Mouse (Mus musculus): ENCODE data around the gene Dab2ip.

Gene Dab2ip

DNA sequence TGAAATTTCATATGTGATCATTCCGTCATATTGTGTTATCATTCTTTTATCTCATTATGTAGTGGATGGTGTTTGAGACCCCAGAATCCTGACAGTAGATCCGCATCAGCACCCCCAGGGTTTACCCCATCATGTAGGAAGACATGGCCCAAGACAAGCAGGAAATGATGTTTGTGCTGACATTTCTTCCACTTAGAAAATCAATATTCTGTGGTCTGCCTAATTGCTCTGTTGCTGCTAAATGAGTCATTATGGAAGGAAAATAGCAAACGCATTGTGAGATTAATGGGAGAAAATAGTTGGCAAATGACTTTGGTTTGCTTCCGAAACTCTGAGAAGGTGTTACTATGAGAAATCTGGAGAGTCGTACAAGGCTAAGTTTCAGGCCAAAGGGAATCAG, 116.4 kb downstream of the Dab2ip start:
- in situ Hi-C loops (cut with MseI, MboI) = no loop called here

DNA sequence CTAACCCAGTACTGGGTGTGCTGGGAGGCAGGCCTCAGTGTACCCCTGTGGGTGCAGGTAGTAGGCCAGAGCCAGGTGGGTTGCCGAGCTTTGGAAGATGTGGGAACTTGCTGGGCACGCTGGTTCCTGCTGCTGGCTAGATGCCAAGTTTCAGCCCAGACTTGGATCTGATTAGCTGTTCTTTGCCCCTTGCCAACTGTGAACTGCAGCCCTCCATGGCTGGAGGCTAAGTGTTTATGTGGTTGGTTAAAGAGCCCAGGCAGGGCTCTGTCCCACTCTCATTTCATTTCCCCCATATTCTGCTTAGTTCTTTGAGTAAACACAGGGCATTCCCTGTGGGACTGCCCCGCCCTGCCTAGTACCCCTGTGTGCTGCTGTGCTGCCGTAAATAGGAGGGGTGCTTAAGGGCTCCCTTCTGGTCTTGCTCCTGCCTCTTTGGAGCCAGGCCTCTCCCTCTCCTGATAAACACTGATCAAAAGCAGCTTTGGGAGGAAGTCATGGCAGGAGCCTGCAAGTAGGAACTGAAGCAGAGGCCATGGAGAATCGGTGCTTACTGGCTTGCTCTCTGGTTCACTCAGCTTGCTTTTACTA, 118.1 kb downstream of the Dab2ip start:
- in situ Hi-C loops (cut with MseI, MboI) = no loop called here

DNA sequence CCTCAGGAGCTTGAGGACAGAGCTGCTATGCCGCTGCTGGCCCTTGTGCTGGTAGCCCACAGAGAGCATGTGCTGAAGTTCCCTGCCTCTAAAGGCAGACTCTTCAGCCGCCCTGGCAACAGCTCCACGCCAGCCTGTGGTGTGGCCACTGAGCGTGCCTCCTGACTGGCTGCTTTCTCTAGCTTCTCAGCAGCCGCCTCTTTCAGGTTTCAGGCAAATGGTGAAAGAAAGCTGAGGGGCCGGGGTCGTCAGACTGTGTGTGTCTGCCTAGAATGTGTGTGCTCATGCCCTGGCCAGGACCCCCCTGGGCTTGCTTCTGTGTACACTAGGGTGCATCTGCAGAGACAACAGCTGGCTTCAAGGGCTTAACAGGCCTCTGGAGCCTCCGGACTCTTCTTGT, 119.8 kb downstream of the Dab2ip start:
- in situ Hi-C loops (cut with MseI, MboI) = no loop called here

DNA sequence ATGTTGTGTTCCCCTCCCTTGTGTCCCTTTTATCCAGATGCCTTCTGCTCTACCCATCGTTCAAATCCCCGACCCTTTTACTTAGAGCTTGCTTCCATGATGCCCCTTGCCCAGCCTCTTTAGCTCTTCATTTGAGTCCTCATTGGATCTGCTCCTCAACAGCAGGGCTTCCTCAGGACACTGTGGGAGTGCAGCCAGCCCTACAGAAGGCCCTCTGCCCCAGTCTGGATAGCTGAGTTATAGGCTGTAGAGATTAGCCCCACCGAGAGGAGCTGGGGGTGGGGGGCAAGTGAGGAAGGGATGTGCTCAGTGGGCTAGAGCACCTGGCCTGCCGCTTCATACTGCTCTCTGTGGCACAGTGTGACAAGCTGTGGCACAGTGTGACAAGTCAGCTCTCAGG, 120.4 kb downstream of the Dab2ip start:
- in situ Hi-C loops (cut with MseI, MboI) = no loop called here

DNA sequence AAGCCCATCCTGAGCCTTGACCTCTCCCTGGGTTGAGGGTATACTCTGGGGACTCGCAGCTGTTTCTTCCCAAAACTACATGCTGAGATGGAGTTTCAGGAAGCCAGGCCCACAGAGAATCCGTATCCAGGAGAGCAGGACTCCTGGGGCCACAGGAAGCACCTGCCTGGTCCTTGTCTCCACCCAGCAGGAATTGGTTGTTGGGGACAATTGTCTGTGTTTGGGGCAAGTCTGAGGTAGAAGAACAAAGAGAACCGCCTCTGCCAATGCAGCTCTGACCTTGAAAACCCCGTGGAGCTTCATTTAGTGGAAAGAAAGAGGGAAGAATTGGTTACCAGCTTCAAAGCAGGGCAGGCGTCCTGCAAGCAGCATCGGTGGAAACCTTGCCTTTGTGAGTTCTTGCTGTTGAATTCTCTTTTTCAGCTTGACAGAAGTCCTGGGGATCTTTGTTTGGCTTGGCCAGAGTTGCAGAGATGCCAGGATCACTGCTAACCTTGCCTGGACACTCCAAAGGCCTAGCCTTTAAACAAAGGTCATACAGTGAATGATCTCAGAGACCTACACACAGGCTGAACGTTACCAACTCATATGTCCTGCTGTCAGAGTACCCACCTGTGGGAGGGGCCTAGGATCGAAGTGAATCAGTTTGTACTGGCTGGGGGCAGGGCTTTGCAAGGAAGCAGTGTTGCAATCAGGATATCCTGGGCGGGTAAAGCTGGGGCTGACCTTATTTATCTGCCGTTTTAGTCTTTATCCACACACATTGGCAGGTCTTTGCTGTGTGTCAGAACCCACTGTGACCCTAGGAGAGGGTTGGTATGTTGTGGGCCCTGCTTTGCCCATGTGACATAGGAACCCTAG, 122.0 kb downstream of the Dab2ip start:
- in situ Hi-C loops (cut with MseI, MboI) = no loop called here

DNA sequence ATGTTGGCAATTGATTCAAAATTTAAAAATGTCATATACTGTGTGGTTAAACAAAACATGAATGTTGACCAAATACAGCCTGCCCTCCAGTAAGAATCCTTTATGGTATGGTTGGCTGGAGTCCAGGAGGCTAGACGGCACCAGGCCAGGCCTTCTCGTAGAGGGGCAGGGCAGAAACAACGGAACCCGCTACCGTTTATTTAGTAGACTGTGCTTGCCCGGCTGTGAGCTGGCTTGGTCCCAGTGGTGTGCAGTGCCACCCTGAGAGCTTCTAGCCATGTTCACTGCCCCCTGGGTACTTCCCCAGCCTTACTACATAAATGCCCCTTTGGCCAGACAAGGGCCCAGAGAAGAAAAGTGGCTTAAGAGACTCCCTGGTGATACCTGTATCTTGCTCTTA, 122.8 kb downstream of the Dab2ip start:
- in situ Hi-C loops (cut with MseI, MboI) = no loop called here

DNA sequence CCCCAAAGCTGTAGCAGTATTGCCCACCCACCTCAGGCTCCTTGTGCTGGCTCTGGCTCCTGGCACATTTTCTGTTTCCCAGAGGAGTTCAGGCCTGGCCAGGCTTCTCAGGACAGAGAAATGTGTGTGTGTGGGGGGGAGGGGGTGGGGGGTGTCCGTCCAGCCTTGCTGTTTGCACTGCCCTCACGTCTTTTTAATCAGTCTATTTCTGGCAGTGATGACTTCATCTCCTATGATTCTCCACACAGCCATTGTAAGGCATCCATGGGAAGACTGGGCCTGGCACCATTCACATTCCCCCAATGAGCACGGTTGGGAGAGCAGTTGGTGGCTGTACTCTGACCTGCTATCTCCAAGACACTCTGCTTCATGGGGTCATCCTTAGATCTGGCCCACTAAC, 125.9 kb downstream of the Dab2ip start:
- in situ Hi-C loops (cut with MseI, MboI) = no loop called here

DNA sequence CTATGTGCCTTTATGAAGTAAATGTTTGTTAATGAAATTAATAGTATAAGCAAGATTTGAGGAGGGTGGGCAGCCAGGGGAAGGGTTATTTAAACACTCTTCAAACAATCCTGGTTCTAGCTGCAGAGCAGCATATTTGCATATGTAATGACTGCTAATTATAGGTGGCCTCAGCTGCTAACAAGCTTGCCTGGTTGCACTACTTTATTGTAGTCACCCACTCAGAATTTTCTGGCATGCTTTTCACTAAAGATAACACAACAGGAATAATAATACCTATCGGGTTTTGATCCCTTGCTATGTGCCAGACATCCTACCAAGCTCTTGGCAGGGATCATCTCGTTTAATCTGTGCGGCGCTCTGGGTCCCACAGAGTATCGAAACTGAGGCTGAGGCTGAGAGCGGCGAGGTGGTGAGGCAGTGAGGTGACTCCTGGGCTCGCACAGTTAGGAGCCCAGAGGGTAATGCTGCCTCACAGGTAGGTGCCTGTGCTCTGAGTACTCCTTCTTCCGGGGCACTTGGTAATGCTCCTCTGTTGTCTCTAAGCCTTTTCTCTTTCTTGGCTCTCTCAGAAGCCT, 126.8 kb downstream of the Dab2ip start:
- in situ Hi-C loops (cut with MseI, MboI) = no loop called here

DNA sequence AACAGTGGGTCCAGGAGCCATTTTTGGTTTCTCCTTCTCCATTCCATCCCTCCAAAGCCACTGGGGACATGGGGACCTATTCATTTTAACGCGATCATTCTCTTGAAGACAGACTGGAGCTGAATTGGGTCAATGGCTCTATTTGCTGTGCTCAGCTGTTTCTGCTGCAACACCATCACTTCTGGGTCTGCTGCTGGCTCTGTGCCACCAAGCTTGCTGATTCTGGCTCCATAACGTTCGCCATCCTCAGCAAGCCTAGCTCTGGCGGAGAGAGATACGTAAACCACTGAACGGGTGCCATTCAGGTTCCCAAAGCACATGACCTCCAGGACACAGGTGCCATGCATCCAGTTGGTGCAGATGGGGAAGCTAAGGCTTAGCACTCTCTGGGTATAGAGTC, 128.0 kb downstream of the Dab2ip start:
- in situ Hi-C loops (cut with MseI, MboI) = no loop called here

DNA sequence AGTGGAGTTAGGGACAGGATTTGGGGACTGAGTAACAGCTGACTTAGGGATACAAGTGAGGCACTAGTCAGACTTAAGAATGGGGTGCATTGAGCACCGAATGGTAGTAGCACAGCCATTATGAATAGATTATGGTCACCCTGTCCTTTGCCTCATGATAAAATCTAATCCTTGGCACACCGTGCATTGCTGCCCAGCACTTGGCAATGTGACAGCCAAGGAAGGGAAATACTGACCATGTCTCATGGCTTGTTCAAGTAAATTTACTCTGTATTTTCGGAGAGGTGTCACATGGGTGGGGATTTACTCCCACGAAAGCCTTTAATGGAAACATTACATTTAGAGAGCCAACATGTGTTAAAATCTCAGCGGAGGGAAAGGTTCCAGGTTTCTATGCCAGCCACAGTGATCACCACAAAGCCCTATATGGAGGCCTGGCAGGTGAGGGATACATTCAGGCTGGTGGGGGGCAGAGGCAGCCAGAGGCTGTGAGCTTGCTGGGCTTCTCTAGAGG, 129.5 kb downstream of the Dab2ip start:
- in situ Hi-C loops (cut with MseI, MboI) = no loop called here

DNA sequence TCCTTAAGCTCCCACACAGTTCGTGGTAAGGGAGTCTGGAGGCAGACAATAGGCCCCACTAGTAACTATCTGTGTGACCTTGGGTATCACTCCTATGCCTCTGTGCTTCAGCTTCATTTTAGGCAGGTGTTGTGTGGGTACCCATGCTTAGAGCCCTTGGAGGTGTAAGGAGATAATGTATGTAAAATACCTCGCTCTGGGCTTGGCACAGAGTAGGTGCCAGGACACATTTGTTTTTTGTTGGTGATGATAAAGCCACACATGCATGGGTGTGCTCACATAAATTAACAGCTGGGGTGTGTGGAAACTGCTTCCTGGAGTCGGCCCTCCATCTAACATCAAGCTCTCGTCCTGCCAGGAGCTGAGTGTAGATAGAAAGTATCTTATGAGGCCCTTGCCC, 130.1 kb downstream of the Dab2ip start:
- in situ Hi-C loops (cut with MseI, MboI) = no loop called here

DNA sequence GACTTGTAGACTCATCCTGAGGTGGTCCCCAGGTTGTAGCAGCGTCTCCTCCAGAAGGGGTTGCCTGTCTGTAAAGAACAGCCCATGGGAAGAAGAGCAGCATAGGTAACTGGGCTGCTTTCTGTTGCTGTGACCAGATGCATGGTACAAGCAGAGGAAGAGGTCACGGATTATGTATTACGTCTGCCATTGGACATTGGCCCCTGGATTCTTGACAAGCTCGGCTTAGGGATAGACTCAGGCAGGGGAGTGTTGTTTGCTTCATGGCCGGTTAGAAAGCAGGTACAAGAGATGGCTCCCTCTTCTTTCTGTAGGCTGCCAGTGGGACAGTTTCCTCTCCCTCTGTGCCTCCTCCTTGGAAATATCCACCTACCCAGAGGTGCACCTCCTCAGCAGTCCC, 130.5 kb downstream of the Dab2ip start:
- in situ Hi-C loops (cut with MseI, MboI) = no loop called here

DNA sequence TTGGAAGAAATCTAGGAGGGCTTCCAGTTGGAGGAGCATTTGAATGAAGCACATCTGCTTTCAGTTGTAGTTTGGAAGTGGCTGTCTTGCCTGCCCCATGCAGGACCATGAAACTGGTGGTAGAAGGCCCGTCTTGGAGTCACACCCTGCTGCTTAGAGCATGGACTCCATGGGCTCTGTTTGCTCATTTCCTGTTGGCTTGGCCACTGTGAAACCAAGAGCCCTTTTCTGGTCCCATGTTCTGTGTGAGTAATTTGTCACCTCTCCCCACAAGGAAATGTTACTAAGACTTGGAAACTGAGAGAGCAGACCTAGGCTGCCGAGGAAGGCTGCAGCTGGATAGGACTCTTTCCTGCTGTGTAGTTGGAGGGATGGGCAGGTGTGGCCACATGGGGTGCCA, 131.8 kb downstream of the Dab2ip start:
- in situ Hi-C loops (cut with MseI, MboI) = no loop called here

DNA sequence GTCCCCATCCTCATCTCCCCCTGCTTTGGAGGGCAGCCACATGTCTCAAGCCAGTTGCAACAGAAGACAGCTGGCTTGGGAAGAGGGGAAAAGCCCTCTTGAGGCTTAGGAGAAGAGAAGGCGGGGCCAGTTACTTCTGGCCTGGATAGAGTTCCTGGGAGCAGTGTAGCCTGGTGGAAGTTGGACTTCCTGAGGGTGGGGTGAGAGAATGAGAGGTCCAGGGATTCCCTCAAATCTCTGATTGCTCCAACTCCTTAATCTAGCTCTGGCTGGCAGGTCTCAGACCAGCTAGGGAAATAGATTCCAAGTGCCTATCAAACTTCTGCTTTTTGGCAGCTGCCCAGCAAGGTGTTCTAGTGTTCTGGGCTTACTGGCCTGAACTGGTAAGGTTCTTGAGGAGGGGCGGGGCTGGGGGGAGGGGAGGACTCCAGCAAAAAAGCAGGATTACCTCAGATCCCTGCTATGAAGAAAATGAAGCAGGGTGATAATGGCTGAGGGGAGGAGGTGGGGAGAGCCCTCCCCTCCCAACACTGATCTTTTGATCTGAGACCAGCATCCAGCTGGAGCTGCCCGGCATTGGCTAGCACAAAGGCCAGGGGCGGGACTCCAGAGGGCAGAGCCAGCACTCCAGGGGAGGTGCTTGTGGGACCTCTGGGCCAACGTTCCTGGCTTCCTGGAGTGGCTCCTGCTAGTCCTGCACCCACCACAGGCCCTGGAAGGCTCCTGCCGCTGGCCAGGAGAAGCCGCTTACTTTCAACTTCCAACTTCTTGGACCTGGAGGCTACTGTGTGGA, 133.4 kb downstream of the Dab2ip start:
- in situ Hi-C loops (cut with MseI, MboI) = no loop called here

DNA sequence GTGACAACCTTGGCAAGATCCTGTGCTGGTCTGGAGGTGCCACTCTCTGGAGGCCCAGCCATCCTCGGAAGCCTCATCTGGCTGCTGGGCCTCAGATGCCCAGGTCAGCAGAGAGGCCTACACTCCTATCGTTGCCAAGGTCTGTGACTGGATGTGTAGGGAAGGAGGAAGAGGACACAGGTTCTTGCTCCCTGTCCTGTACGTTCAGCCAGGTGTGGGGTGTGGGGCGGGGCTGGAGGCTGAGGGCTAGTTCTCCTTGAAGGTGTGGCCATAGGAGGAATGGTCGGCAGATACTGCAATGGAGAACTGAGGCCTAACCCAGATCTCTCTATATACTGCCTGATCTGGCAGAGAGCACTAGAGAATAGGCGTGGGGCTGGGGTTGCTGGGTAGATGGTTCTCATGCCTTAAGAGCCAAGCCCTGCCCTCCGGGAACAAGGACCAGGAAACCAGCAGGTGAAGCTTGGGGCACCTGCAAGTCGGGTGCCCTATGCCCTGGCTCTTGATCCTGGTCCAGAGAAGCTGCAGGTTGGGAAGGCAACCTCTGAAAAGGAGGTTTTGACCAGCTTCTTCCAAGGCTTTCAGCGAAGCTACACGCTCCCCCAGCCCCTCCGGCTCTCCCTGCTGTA, 134.3 kb downstream of the Dab2ip start:
- in situ Hi-C loops (cut with MseI, MboI) = no loop called here

DNA sequence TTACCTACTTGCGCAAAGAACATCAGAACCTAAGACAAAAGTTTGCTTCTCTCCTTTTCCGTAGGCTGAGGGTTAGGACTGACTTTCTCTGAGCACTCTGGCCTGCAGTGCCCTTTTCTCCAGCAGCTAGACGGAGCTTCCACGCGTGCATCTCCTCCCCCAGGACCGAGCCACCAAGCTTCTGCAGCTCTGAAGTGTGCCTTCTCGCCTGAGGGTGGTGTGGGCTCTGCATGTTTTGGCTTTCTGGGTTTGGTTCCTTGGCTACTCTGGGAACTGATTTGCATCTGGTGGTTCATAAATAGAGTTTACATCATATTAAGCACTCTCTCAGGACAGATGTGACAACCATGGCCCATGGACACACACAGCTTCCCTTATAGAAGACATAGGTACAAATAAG, 135.0 kb downstream of the Dab2ip start:
- in situ Hi-C loops (cut with MseI, MboI) = no loop called here

DNA sequence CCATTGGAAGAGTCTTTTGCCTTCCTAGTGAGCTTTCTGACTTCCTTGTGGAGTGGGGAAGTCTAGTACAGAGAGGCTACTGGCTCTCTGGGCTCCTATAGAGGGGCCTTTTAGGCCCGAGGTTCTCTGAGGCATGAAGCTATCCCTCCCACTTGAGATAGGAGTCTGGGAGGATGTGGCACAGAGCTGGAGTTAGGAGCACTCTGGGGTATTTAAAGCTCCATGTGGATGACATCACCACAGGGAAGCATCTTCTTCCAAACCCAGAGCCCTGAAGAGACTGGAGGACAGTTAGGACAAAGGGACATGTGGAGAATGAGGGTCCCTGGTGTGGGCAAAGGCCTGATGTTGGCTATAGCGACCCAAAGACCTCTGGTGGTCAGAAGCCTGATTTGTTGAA, 136.0 kb downstream of the Dab2ip start:
- in situ Hi-C loops (cut with MseI, MboI) = no loop called here

DNA sequence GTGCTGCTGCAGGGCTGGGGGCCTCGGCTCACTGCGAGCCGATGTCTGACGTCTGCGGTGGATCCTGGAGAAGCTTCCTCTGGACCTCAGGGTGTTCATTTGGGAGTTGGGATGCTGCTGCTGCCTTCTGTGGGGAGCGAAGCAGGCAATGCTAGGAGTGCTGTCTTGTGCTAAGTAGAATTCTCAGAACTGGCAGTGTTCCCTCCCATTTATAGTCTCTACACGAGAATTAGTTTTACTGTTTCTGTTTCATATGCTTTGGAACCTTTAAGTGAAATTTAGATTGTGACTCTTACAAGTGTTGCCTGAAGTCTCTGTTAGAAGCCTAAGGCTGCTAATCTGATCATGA, 138.1 kb downstream of the Dab2ip start:
- in situ Hi-C loops (cut with MseI, MboI) = no loop called here

DNA sequence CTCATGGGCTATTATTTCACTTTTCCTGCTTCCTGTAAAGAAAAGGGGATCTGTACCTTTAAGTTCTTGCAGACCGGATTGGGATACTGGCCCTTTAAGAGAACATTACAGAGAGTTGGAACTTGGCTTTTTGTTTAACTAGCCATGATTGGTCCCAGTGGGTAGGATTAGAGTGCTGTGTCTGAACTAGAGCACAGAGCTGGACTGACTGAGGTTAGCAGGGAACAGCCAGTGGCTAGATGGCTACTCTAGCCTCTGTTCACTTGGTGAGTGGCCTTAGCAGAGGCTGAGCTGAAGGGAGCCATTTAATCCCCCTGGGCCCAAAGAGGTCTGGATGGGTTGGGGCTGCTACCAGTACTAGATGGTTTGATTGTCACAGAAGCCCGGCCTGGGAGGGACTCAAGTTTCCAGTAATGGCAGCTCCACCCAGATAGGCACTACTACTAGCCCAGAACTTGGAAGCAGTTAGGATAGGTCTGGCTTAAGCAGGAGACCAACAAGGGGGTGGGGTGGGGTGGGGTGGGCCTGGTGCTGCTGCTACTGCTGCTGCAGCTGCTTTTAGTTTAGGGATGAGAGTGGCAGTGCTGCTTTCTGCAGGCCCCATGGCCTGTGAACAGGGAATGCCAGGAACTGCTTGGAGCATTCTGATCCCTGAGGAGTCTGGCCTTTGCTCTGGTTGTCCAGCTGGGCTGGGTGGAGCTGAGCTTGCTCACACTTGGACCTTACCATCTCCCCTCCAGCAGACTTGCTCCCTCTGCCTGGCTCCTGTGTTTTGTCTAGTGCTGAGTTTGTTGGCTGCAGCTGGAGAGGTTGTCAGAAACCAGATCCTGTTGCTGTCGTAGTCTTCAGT, 138.7 kb downstream of the Dab2ip start:
- in situ Hi-C loops (cut with MseI, MboI) = no loop called here

DNA sequence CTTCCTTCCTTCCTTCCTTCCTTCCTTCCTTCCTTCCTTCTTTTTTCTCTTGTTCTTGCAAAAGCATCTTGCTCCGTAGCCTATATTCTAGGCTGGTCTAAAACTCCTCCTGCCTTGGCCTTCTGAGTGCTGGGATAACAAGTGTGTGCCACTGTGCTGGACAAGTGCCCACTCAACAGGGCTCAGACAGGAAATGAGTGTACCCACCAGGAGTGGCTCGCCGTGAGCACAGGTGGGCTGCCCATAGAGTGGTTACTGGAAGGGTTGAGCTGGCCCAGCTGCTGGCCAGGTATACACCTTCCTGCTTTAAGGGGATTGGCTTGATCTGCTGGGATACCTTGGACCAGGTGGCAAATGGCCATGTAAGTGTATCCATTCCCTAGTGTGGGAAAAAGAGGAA, 139.7 kb downstream of the Dab2ip start:
- in situ Hi-C loops (cut with MseI, MboI) = no loop called here

DNA sequence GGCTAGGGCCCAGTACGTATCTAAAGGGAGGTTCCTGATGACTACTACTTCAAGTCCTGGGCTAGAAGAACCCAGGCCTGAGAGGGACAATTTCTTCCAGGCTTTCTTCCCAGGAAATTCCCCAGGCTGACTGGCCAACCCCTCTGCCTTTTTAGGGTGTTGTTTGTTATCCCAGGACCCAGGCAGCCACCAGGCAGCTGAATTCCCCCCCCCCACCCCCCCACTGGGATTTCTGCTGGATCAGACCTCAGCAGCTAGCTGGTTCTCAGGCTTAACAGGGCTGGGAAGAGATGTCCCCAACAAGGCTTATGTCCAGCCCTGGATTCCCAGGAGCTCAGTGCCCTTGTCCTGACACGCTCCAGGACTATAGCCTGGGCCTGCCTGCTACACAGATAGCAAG, 142.9 kb downstream of the Dab2ip start:
- in situ Hi-C loops (cut with MseI, MboI) = no loop called here
